Mouse (Mus musculus) bone marrow macrophage, adult 2 months (primary cell): Measurements from ENCODE around the gene Igfbp6.

Experiments used
- CTCF ChIP-seq: IDR thresholded peaks from 2 replicates; pipeline ENCODE4 v1.5.1; 2012; ENCODE audit warnings: low read depth, mild to moderate bottlenecking, low read length, moderate library complexity
- POLR2A ChIP-seq: IDR thresholded peaks from 2 replicates; pipeline ENCODE4 v1.6.1; 2012; ENCODE audit warnings: mild to moderate bottlenecking, low read depth, low read length, borderline replicate concordance

GRCm38 (mm10) chr15:102146089-102146488 is 1.9 kb downstream of the Igfbp6 start:
- TF ChIP-seq POLR2A (no peak), CTCF (no peak)
